Mouse (Mus musculus) MEL (cell line): Measurements from ENCODE around the gene Zfp821. TPM values are rescaled to one million over a fixed set of nuclear protein-coding genes. Genes with fewer than 3 reads are reported as not detected.

Experiments
- DNase-seq: peaks from one replicate; pipeline ENCODE4 v3.0.0; 2011; ENCODE audit warnings: low read depth, low spot score
- H3K27ac ChIP-seq: 2 replicates; pipeline ENCODE4 v1.5.1; 2012; ENCODE audit warnings: low read depth, mild to moderate bottlenecking, control low read depth, low read length, moderate library complexity; ENCODE audit not compliant: control insufficient read depth
- H3K27me3 ChIP-seq, 2 experiments: fragments of 150-350 bp in 1 of 2; sonication (generic) in 1 of 2; 2 replicates each; pipeline ENCODE4 v1.6.1; 2012; ENCODE audit warnings: low read length in 2 of 2, mild to moderate bottlenecking in 2 of 2, improper control_type of control experiment in 1 of 2, moderate library complexity in 1 of 2; ENCODE audit not compliant: insufficient read depth in 2 of 2, control insufficient read depth in 1 of 2
- H3K36me3 ChIP-seq, 2 experiments: 2 replicates each; pipeline ENCODE4 v1.6.1; 2012 to 2014; ENCODE audit warnings: low read length in 2 of 2, improper control_type of control experiment in 1 of 2, inconsistent platforms in 1 of 2, mild to moderate bottlenecking in 1 of 2; ENCODE audit not compliant: insufficient read depth in 2 of 2, control insufficient read depth in 1 of 2
- H3K4me1 ChIP-seq, 2 experiments: fragments of 150-350 bp in 1 of 2; sonication (generic) in 1 of 2; 2 replicates each; pipeline ENCODE4 v1.6.1; 2012; ENCODE audit warnings: low read length in 2 of 2, improper control_type of control experiment in 1 of 2, mild to moderate bottlenecking in 1 of 2; ENCODE audit not compliant: insufficient read depth in 2 of 2, control insufficient read depth in 1 of 2
- H3K4me3 ChIP-seq, 2 experiments: fragments of 150-350 bp in 1 of 2; sonication (generic) in 1 of 2; 2 replicates each; pipeline ENCODE4 v1.5.1; 2012; ENCODE audit warnings: low read depth in 2 of 2, low read length in 2 of 2, mild to moderate bottlenecking in 2 of 2, moderate library complexity in 2 of 2, control low read depth in 1 of 2, improper control_type of control experiment in 1 of 2; ENCODE audit not compliant: control insufficient read depth in 1 of 2, insufficient read depth in 1 of 2
- H3K79me2 ChIP-seq: 2 replicates; pipeline ENCODE4 v1.6.1; 2012; ENCODE audit warnings: mild to moderate bottlenecking, low read length, moderate library complexity; ENCODE audit not compliant: control insufficient read depth, poor library complexity, insufficient read depth
- H3K9ac ChIP-seq: 2 replicates; pipeline ENCODE4 v1.6.1; 2012; ENCODE audit warnings: low read depth, mild to moderate bottlenecking, control low read depth, low read length, moderate library complexity; ENCODE audit not compliant: control insufficient read depth, poor library complexity, severe bottlenecking
- H3K9me3 ChIP-seq: fragments of 150-350 bp; sonication (generic); replicated peaks from 2 replicates; pipeline ENCODE4 v1.6.1; 2012; ENCODE audit warnings: mild to moderate bottlenecking, low read length, improper control_type of control experiment, moderate library complexity; ENCODE audit not compliant: insufficient read depth
- BHLHE40 ChIP-seq: IDR thresholded peaks from 2 replicates; pipeline ENCODE4 v1.6.1; 2012; ENCODE audit warnings: low read depth, mild to moderate bottlenecking, inconsistent platforms, low read length, improper control_type of control experiment, borderline replicate concordance
- CHD1 ChIP-seq: IDR thresholded peaks from 2 replicates; pipeline ENCODE4 v1.6.1; 2012; ENCODE audit warnings: low read depth, mild to moderate bottlenecking, inconsistent platforms, low read length, improper control_type of control experiment
- E2F4 ChIP-seq: IDR thresholded peaks from 2 replicates; pipeline ENCODE4 v1.6.1; 2011; ENCODE audit warnings: low read depth, low read length, improper control_type of control experiment, borderline replicate concordance
- GABPA ChIP-seq: IDR thresholded peaks from 2 replicates; pipeline ENCODE4 v1.6.1; 2012; ENCODE audit warnings: low read depth, mild to moderate bottlenecking, inconsistent platforms, low read length, improper control_type of control experiment, moderate library complexity
- GATA1 ChIP-seq: IDR thresholded peaks from 2 replicates; pipeline ENCODE4 v1.6.1; 2011; ENCODE audit warnings: low read depth, low read length, improper control_type of control experiment
- HCFC1 ChIP-seq: IDR thresholded peaks from 2 replicates; pipeline ENCODE4 v1.6.1; 2012; ENCODE audit warnings: low read depth, mild to moderate bottlenecking, inconsistent platforms, low read length, improper control_type of control experiment, moderate library complexity
- JUND ChIP-seq: IDR thresholded peaks from 2 replicates; pipeline ENCODE4 v1.6.1; 2011; ENCODE audit warnings: low read depth, mild to moderate bottlenecking, improper control_type of control experiment, low read length
- KAT2A ChIP-seq: conservative IDR thresholded peaks from 2 replicates; pipeline ENCODE4 v1.6.1; 2012; ENCODE audit warnings: low read depth, low read length, improper control_type of control experiment, inconsistent platforms
- MAZ ChIP-seq: IDR thresholded peaks from 2 replicates; pipeline ENCODE4 v1.6.1; 2012; ENCODE audit warnings: low read depth, mild to moderate bottlenecking, inconsistent platforms, low read length, improper control_type of control experiment
- MEF2A ChIP-seq: IDR thresholded peaks from 2 replicates; pipeline ENCODE4 v1.6.1; 2014; ENCODE audit warnings: low read depth, mild to moderate bottlenecking, inconsistent platforms, low read length, improper control_type of control experiment; ENCODE audit not compliant: poor library complexity, insufficient replicate concordance, severe bottlenecking; ENCODE audit errors: extremely low read depth
- MXI1 ChIP-seq: IDR thresholded peaks from 2 replicates; pipeline ENCODE4 v1.6.1; 2011; ENCODE audit warnings: mild to moderate bottlenecking, low read depth, low read length, improper control_type of control experiment
- MYC ChIP-seq: IDR thresholded peaks from 2 replicates; pipeline ENCODE4 v1.6.1; 2011; ENCODE audit warnings: low read depth, mild to moderate bottlenecking, low read length, improper control_type of control experiment, moderate library complexity
- NELFE ChIP-seq: IDR thresholded peaks from 2 replicates; pipeline ENCODE4 v1.6.1; 2011; ENCODE audit warnings: low read depth, low read length, improper control_type of control experiment
- POLR2A ChIP-seq, 2 experiments: IDR thresholded peaks; 2 replicates each; pipeline ENCODE4 v1.6.1; 2011 to 2012; ENCODE audit warnings: low read length in 2 of 2, mild to moderate bottlenecking in 2 of 2, control low read depth in 1 of 2, improper control_type of control experiment in 1 of 2, low read depth in 1 of 2, moderate library complexity in 1 of 2; ENCODE audit not compliant: control insufficient read depth in 1 of 2, insufficient read depth in 1 of 2, poor library complexity in 1 of 2
- POLR2AphosphoS5 ChIP-seq: IDR thresholded peaks from 2 replicates; pipeline ENCODE4 v1.6.1; 2012; ENCODE audit warnings: low read depth, borderline replicate concordance, mild to moderate bottlenecking, inconsistent platforms, low read length, moderate library complexity, mixed read lengths
- RAD21 ChIP-seq: IDR thresholded peaks from 2 replicates; pipeline ENCODE4 v1.6.1; 2011; ENCODE audit warnings: mild to moderate bottlenecking, low read depth, low read length, improper control_type of control experiment
- RCOR1 ChIP-seq: IDR thresholded peaks from 2 replicates; pipeline ENCODE4 v1.6.1; 2012; ENCODE audit warnings: low read depth, mild to moderate bottlenecking, inconsistent platforms, low read length, improper control_type of control experiment
- SIN3A ChIP-seq: IDR thresholded peaks from 2 replicates; pipeline ENCODE4 v1.6.1; 2012; ENCODE audit warnings: low read length, improper control_type of control experiment, inconsistent platforms
- TAL1 ChIP-seq: IDR thresholded peaks from 2 replicates; pipeline ENCODE4 v1.6.1; 2012; ENCODE audit warnings: mild to moderate bottlenecking, inconsistent platforms, low read length, moderate library complexity, mixed read lengths
- TBP ChIP-seq: IDR thresholded peaks from 2 replicates; pipeline ENCODE4 v1.8.0; 2011; ENCODE audit warnings: low read depth, low read length, improper control_type of control experiment
- UBTF ChIP-seq: IDR thresholded peaks from 2 replicates; pipeline ENCODE4 v1.6.1; 2012; ENCODE audit warnings: low read depth, mild to moderate bottlenecking, inconsistent platforms, low read length, improper control_type of control experiment, moderate library complexity, borderline replicate concordance; ENCODE audit not compliant: insufficient read depth
- USF2 ChIP-seq, 2 experiments: IDR thresholded peaks; 2 replicates each; pipeline ENCODE4 v1.6.1; 2011 to 2012; ENCODE audit warnings: improper control_type of control experiment in 2 of 2, low read length in 2 of 2, borderline replicate concordance in 1 of 2, inconsistent platforms in 1 of 2, low read depth in 1 of 2, mild to moderate bottlenecking in 1 of 2; ENCODE audit not compliant: insufficient read depth in 1 of 2
- ZC3H11A ChIP-seq: IDR thresholded peaks from 2 replicates; pipeline ENCODE4 v1.6.1; 2012; ENCODE audit warnings: low read depth, mild to moderate bottlenecking, inconsistent platforms, low read length, improper control_type of control experiment
- ZMIZ1 ChIP-seq: IDR thresholded peaks from 2 replicates; pipeline ENCODE4 v1.6.1; 2012; ENCODE audit warnings: low read depth, mild to moderate bottlenecking, inconsistent platforms, low read length, improper control_type of control experiment, moderate library complexity
- ZNF384 ChIP-seq: IDR thresholded peaks from 2 replicates; pipeline ENCODE4 v1.6.1; 2012; ENCODE audit warnings: low read depth, mild to moderate bottlenecking, inconsistent platforms, low read length, improper control_type of control experiment
- polyA plus RNA-seq, 2 experiments: library from polyadenylated mRNA; stranded (reverse) in 1 of 2; unstranded in 1 of 2; fragments of >175 nt in 1 of 2; fragments of >200 nt in 1 of 2; gene quantifications; 2 replicates each; pipeline versions ENCODE4 v1.2.1 to v1.2.4; 2012; ENCODE audit warnings: low replicate concordance in 2 of 2, low read depth in 1 of 2; ENCODE audit not compliant: insufficient read length in 2 of 2, insufficient read depth in 1 of 2, missing spikeins in 1 of 2
- total RNA-seq: library from RNA; depleted of rRNA; stranded (reverse); fragments of 300-350 nt; gene quantifications from 2 replicates; pipeline ENCODE4 v1.2.3, GENCODE M21; 2012

Zfp821 gene
- total and polyA plus RNA-seq, 3 experiments: 5.2 to 10.1 TPM; not detected in 1

- no peaks in the 10 kb centered on the region for H3K79me2 ChIP-seq
- no peaks in the 10 kb centered on the region for H3K36me3 ChIP-seq
- no peak for DNase-seq
- no peak overlapping the region for H3K27ac ChIP-seq
- H3K9ac ChIP-seq: no peak overlapping the region
- no peaks in the 10 kb centered on the region for H3K9me3 ChIP-seq
- no peaks in the 10 kb centered on the region for H3K4me1 ChIP-seq
- no peak overlapping the region for H3K4me3 ChIP-seq
- TF ChIP-seq TBP (no peak), POLR2AphosphoS5 (no peak), E2F4 (no peak), POLR2A (IDR thresholded peaks at IDR 0.05; ENCODE audit: control insufficient read depth in 1 of 2, insufficient read depth in 1 of 2, low read depth in 1 of 2, low read length in 2 of 2, poor library complexity in 1 of 2) (no peak), RCOR1 (no peak), BHLHE40 (no peak), USF2 (IDR thresholded peaks at IDR 0.05; ENCODE audit: borderline replicate concordance in 1 of 2, insufficient read depth in 1 of 2, low read depth in 1 of 2, low read length in 2 of 2) (no peak), RAD21 (no peak), CHD1 (no peak), NELFE (no peak), UBTF (no peak), GATA1 (no peak), MAZ (no peak), ZMIZ1 (no peak), ZNF384 (no peak), KAT2A (no peak), HCFC1 (no peak), GABPA (no peak), ZC3H11A (no peak), TAL1 (no peak)
- H3K27me3 ChIP-seq: peaks cover 0 to 2% of the 10 kb centered on the region in 2 experiments; a peak in 2 of 4 replicates
Measured at GRCm38 (mm10) chr8:109766081-109766480, 60.7 kb downstream of the Zfp821 start.

- Histone ChIP-seq H3K27ac (no peak overlapping the region), H3K9ac (no peak overlapping the region), H3K4me1 (no peaks in the 10 kb centered on the region), H3K27me3 (peaks cover 7 to 11% of the 10 kb centered on the region in 2 experiments), H3K4me3 (no peak overlapping the region), H3K36me3 (peaks cover 0 to 6% of the 10 kb centered on the region in 2 experiments; a peak in 2 of 4 replicates), H3K9me3 (no peaks in the 10 kb centered on the region), H3K79me2 (no peaks in the 10 kb centered on the region)
- TF ChIP-seq MEF2A (no peak), JUND (no peak), USF2 (IDR thresholded peaks at IDR 0.05; ENCODE audit: borderline replicate concordance in 1 of 2, insufficient read depth in 1 of 2, low read depth in 1 of 2, low read length in 2 of 2) (no peak), HCFC1 (no peak), SIN3A (no peak), POLR2A (IDR thresholded peaks at IDR 0.05; ENCODE audit: control insufficient read depth in 1 of 2, insufficient read depth in 1 of 2, low read depth in 1 of 2, low read length in 2 of 2, poor library complexity in 1 of 2) (no peak), MYC (no peak), MXI1 (no peak)
- no peak for DNase-seq
Measured at GRCm38 (mm10) chr8:109773154-109773553, 67.8 kb downstream of the Zfp821 start.
